Mouse (Mus musculus): Measurements from ENCODE around the gene Fat3. TPM values are rescaled to one million over a fixed set of nuclear protein-coding genes. Genes with fewer than 3 reads are reported as not detected.

Gene Fat3
- polyA plus RNA-seq, 1 experiment from 2014 or later = 7.0 TPM

GRCm38 (mm10) chr9:15874506-15875160 lies 626.5 kb downstream of the Fat3 start, which contains the start of gene Mtnr1b:
TSS of gene Mtnr1b (minus strand) at chr9:15874556.
- DNase-seq (ENCODE audit: low spot score) = no peak
- no peaks in the 10 kb centered on the region for H3K4me1 ChIP-seq
- 47% methylated on average over 19 of the region's 19 CpGs for WGBS

DNA sequence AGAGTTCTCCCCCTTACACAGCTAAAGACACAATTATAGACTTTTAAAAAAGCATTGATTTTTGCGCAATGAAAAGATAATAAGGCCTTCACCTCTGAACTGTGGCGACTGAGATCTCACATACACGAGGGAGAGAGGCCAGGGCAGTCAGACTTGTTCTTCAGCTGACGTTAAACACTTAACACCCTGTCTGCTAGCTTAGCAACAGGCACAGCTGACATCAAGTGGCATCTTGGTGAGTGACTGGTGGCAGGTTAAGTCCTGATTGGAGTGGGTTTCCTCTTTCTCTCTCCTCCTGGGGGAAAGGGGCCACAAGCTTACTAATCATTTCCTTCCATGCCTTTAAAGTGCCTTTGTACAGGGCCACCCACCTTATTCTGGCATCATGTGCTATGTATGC lies 631.1 kb downstream of the Fat3 start:
- no peak overlapping the region for H3K27ac ChIP-seq (replicated peaks)
- H3K27me3 ChIP-seq (ENCODE audit: low read depth, poor library complexity, severe bottlenecking) = peaks cover 14% of the 10 kb centered on the region
- H3K4me1 ChIP-seq = no peaks in the 10 kb centered on the region
- no peak overlapping the region for H3K4me3 ChIP-seq
- 80% methylated on average over 4 of the region's 4 CpGs for WGBS
- no peak for DNase-seq (ENCODE audit: low spot score)
- H3K36me3 ChIP-seq = no peaks in the 10 kb centered on the region
- no peaks in the 10 kb centered on the region for H3K9me3 ChIP-seq (replicated peaks)

More at GRCm38 (mm10) chr9:15874506-15875160, 626.5 kb downstream of the Fat3 start, which contains the start of gene Mtnr1b:
- Histone ChIP-seq H3K4me3 (no peak within 1 kb of the TSS), H3K9me3 (replicated peaks) (no peaks in the 10 kb centered on the region), H3K36me3 (no peaks in the 10 kb centered on the region), H3K27me3 (ENCODE audit: low read depth, poor library complexity, severe bottlenecking) (peaks cover 14% of the 10 kb centered on the region), H3K27ac (replicated peaks) (no peak within 1 kb of the TSS)

DNA sequence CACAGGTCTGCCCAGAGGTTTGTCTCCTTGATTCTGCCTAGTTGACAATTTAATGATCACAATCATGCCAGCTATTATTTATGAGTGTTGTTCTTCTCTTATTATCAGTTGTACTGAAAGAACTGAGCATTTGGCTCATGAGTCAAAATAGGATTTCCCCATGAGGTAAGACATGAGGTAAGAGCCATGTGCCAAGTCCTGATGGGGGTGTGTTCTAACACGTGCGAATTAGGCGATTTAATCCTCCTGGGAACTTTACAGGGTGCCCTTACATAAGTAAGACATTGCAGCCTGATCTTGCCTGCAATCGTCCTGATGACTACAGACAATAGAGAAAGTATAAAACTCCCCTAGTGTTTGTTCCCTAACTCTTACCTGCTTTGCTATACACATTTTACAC lies 631.6 kb downstream of the Fat3 start:
- no peak overlapping the region for H3K4me3 ChIP-seq
- DNase-seq (ENCODE audit: low spot score) = no peak
- H3K27ac ChIP-seq (replicated peaks) = no peak overlapping the region
- H3K9me3 ChIP-seq (replicated peaks) = no peaks in the 10 kb centered on the region
- 69% methylated on average over 4 of the region's 4 CpGs for WGBS
- H3K4me1 ChIP-seq = no peaks in the 10 kb centered on the region
- H3K36me3 ChIP-seq = no peaks in the 10 kb centered on the region
- H3K27me3 ChIP-seq (ENCODE audit: low read depth, poor library complexity, severe bottlenecking) = peaks cover 10% of the 10 kb centered on the region

DNA sequence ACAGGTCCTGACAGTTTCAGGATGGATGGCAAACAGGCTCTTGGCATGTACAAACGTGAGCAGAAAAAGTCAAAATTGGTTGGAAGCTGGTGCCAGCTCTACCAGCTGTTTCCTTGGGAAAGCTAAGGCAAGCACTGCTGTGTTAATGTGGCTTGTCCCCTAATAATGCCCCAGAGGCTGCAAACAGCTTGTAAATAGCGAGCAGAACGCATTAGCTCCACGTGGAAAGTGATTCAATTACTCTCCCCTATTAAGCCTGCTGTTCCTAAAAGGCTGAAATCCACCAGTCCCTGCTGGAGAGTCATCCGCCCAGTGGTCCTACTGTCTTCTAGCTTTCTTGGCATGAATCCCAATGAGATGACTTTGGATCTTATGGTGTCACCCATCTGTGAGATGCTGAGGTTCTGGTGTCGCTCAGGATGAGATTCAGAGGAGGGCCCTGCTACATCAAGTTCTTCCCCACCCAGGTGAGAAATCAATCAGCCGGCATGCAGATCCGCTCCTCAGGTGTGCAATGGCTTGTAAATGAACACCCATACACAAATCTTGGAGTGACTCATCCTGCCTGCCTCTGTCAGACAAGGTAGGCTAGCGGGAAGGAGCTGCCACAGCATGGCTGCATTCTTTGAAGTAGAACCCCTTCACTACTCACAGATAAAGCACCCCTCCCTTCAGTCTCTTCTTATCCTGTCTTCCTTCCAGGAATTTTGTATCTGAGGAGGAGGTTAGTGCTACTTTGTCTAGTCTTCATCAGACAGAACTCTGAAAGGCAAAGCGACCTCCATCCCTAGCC lies 634.6 kb downstream of the Fat3 start:
- Histone ChIP-seq H3K4me3 (no peak overlapping the region), H3K9me3 (replicated peaks) (no peaks in the 10 kb centered on the region), H3K4me1 (no peaks in the 10 kb centered on the region), H3K27ac (replicated peaks) (no peak overlapping the region), H3K27me3 (ENCODE audit: low read depth, poor library complexity, severe bottlenecking) (no peaks in the 10 kb centered on the region), H3K36me3 (no peaks in the 10 kb centered on the region)
- 85% methylated on average over 10 of the region's 10 CpGs for WGBS
- no peak for DNase-seq (ENCODE audit: low spot score)

DNA sequence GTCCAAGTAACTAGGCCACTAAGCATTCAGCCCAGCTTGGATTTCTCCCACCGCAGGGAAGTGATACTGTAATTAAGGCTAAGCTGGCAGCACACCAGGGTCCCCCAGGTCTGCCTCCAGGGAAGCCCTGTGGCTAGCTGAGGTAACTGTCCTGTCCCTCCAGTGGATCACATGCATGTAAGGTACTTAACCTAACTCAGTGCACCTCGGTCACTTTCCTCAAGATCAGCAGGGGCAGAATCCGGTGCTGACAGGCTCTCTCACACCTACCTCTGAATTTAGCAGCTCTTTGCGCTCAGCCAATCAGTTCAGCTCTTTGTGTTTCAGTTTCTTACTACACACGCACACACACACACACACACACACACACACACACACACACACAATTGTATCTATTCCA lies 639.7 kb downstream of the Fat3 start:
- Histone ChIP-seq H3K27me3 (ENCODE audit: low read depth, poor library complexity, severe bottlenecking) (no peaks in the 10 kb centered on the region), H3K4me3 (no peak overlapping the region), H3K36me3 (no peaks in the 10 kb centered on the region), H3K4me1 (no peaks in the 10 kb centered on the region), H3K27ac (replicated peaks) (no peak overlapping the region), H3K9me3 (replicated peaks) (no peaks in the 10 kb centered on the region)
- 82% methylated on average over 5 of the region's 5 CpGs for WGBS
- DNase-seq (ENCODE audit: low spot score) = no peak
